Comparison of ENCODE assay signal across 9 mouse cellular contexts in genomic region chr3:86687571-86688209, GRCm38 (mm10).
DNase-seq lines count a peak whose midpoint lies in the region; ATAC-seq and TF ChIP-seq lines count a peak whose summit lies in the region.
"Had no signal": no experiment of that assay in that cellular context is flagged by ENCODE, and none has a peak within 500 bp of the region (broad histone marks: within the 10 kb centered on the region; RNA-seq: fewer than 3 reads in every experiment).

No protein-coding gene starts in this region.

- 27% methylated on average over 7 of the region's 7 CpGs for WGBS in embryonic facial prominence, embryonic 12.5 days
- 44% methylated on average over 7 of the region's 7 CpGs for WGBS in intestine, embryonic 16.5 days
- WGBS in stomach, postnatal 0 days, result 44% methylated on average over 7 of the region's 7 CpGs

- peak; percentile 7 for DNase-seq in layer of hippocampus, adult 11-12 months (ENCODE audit: low spot score)
- no peak for DNase-seq in layer of hippocampus, adult 9-10 months (ENCODE audit: low spot score)
- peak; percentile 66 for DNase-seq in retina, embryonic 14.5 days (ENCODE audit: low spot score)
- DNase-seq in gastrocnemius, postnatal 25 days, result no peak
- DNase-seq in lung, postnatal 14 days, result no peak
- DNase-seq in stomach, postnatal 0 days (ENCODE audit: low spot score), result no peak

- H3K4me1 ChIP-seq in embryonic facial prominence, embryonic 12.5 days, result peaks cover 11% of the 10 kb centered on the region
- peaks cover 3% of the 10 kb centered on the region; the same call in 1 of the 2 replicates for H3K4me1 ChIP-seq in intestine, embryonic 16.5 days (ENCODE audit: control insufficient read depth, insufficient read depth, low read length)
- no peaks in the 10 kb centered on the region for H3K4me1 ChIP-seq in stomach, postnatal 0 days (replicated peaks; ENCODE audit: control insufficient read depth, insufficient read depth)

- H3K27me3 ChIP-seq in embryonic facial prominence, embryonic 12.5 days, result no peaks in the 10 kb centered on the region
- H3K27me3 ChIP-seq in intestine, embryonic 16.5 days (replicated peaks; ENCODE audit: control insufficient read depth, insufficient read depth, low read length), result no peaks in the 10 kb centered on the region
- H3K27me3 ChIP-seq in stomach, postnatal 0 days (ENCODE audit: control insufficient read depth, insufficient read depth, low read length), result no peaks in the 10 kb centered on the region

- TF ChIP-seq EP300 in stomach, postnatal 0 days (optimal IDR thresholded peaks at IDR 0.05), result no peak

- no peaks in the 10 kb centered on the region for H3K9me3 ChIP-seq in embryonic facial prominence, embryonic 12.5 days
- no peaks in the 10 kb centered on the region for H3K9me3 ChIP-seq in intestine, embryonic 16.5 days (ENCODE audit: control insufficient read depth, low read length)
- no peaks in the 10 kb centered on the region for H3K9me3 ChIP-seq in stomach, postnatal 0 days (ENCODE audit: control insufficient read depth, low read length)
- H3K9me3 ChIP-seq: G1E had no signal

- H3K27ac ChIP-seq in embryonic facial prominence, embryonic 12.5 days, result peak overlapping the region; percentile 32; the same call in 1 of the 2 replicates
- peak overlapping the region; percentile 65 for H3K27ac ChIP-seq in intestine, embryonic 16.5 days (ENCODE audit: low read length)
- no peak overlapping the region for H3K27ac ChIP-seq in stomach, postnatal 0 days (replicated peaks)

- no peak overlapping the region for H3K4me2 ChIP-seq in embryonic facial prominence, embryonic 12.5 days (replicated peaks)
- H3K4me2 ChIP-seq in intestine, embryonic 16.5 days (ENCODE audit: low read depth, low read length), result 0 out of 2 replicates have a peak overlapping the region, but pooled peaks have one; percentile 7
- no peak overlapping the region for H3K4me2 ChIP-seq in stomach, postnatal 0 days (replicated peaks; ENCODE audit: low read depth)

- H3K9ac ChIP-seq in embryonic facial prominence, embryonic 12.5 days, result no peak overlapping the region
- no peak overlapping the region for H3K9ac ChIP-seq in intestine, embryonic 16.5 days (ENCODE audit: low read depth, low read length)
- no peak overlapping the region for H3K9ac ChIP-seq in stomach, postnatal 0 days (ENCODE audit: low read length)

- no peak for TF ChIP-seq CTCF in stomach, postnatal 0 days (IDR thresholded peaks at IDR 0.05; ENCODE audit: low read depth)

- ATAC-seq in embryonic facial prominence, embryonic 12.5 days (ENCODE audit: insufficient number of reproducible peaks, insufficient read depth, low FRiP score, low TSS enrichment), result no peak
- ATAC-seq in intestine, embryonic 16.5 days, result peak; percentile 48; the same call in 1 of the 2 replicates
- no peak for ATAC-seq in stomach, postnatal 0 days (ENCODE audit: low FRiP score, low TSS enrichment)

- no peaks in the 10 kb centered on the region for H3K36me3 ChIP-seq in embryonic facial prominence, embryonic 12.5 days
- no peaks in the 10 kb centered on the region for H3K36me3 ChIP-seq in intestine, embryonic 16.5 days (ENCODE audit: control insufficient read depth, insufficient read depth, low read length)
- H3K36me3 ChIP-seq in stomach, postnatal 0 days (ENCODE audit: control insufficient read depth, insufficient read depth, low read length), result no peaks in the 10 kb centered on the region
- H3K36me3 ChIP-seq: G1E had no signal

- no peak overlapping the region for H3K4me3 ChIP-seq in embryonic facial prominence, embryonic 12.5 days
- H3K4me3 ChIP-seq in intestine, embryonic 16.5 days (ENCODE audit: low read length), result no peak overlapping the region
- H3K4me3 ChIP-seq in stomach, postnatal 0 days (ENCODE audit: low read depth, low read length), result no peak overlapping the region

Comparison
In these comparisons a context has a peak if more than half of its experiments do, and no peak if none do; other contexts are left out.
1. DNase-seq: peak in layer of hippocampus, adult 11-12 months (single experiment) and retina, embryonic 14.5 days (single experiment); none in layer of hippocampus, adult 9-10 months (single experiment), gastrocnemius, postnatal 25 days (single experiment), lung, postnatal 14 days (single experiment) and stomach, postnatal 0 days (single experiment).